Mouse (Mus musculus) neural tube, embryonic 14.5 days (tissue): ENCODE data around the gene Sh2b2. TPM values are rescaled to one million over a fixed set of nuclear protein-coding genes. Genes with fewer than 3 reads are reported as not detected.

Source experiments
- polyA plus RNA-seq: library from polyadenylated mRNA; unstranded; fragments of >200 nt; fragmentation: Nextera tagmentation; extraction: Ambion mirVana; gene quantifications from 2 replicates; pipeline ENCODE4 v1.2.1, GENCODE M21; 2014

The Sh2b2 gene
- polyA plus RNA-seq, 1 experiment from 2014 or later: 23.8 TPM

Other genes starting within 250 kb of the Sh2b2 start
- not detected in 2 replicates for gene Upk3b, start 208.1 kb downstream of the Sh2b2 start, polyA plus RNA-seq
- not detected in 2 replicates for gene Upk3bl, start 192.1 kb downstream of the Sh2b2 start, polyA plus RNA-seq
- gene Rasa4, start 162.6 kb downstream of the Sh2b2 start, polyA plus RNA-seq: 15.0 and 19.8 TPM in 2 replicates
- 219 and 251 TPM in 2 replicates for gene Polr2j, start 129.9 kb downstream of the Sh2b2 start, polyA plus RNA-seq
- gene Lrwd1, start 110.5 kb downstream of the Sh2b2 start, polyA plus RNA-seq: 17.5 and 20.7 TPM in 2 replicates
- 17.6 and 18.4 TPM in 2 replicates for gene Alkbh4, start 110.4 kb downstream of the Sh2b2 start, polyA plus RNA-seq
- gene Orai2, start 75.8 kb downstream of the Sh2b2 start, polyA plus RNA-seq: 34.0 and 41.0 TPM in 2 replicates
- 63.6 and 71.8 TPM in 2 replicates for gene Prkrip1, start 47.6 kb downstream of the Sh2b2 start, polyA plus RNA-seq